Mouse (Mus musculus) hindbrain, embryonic 13.5 days (tissue): Measurements from ENCODE around the gene Tra2a. TPM values are rescaled to one million over a fixed set of nuclear protein-coding genes. Genes with fewer than 3 reads are reported as not detected.

Experiments used
- ATAC-seq: fragments of 200-750 bp; cut with Nextera tagmentation; 2 replicates; pipeline ENCODE4 v1.8.0; 2017; ENCODE audit warnings: moderate TSS enrichment; ENCODE audit not compliant: low FRiP score
- H3K27ac ChIP-seq: fragments of 300-500 bp; sonication (generic); 2 replicates; pipeline ENCODE4 v1.5.1; 2015; ENCODE audit warnings: inconsistent platforms, mild to moderate bottlenecking, moderate library complexity
- H3K27me3 ChIP-seq: fragments of 300-500 bp; sonication (generic); 2 replicates; pipeline ENCODE4 v1.6.1; 2015; ENCODE audit warnings: mild to moderate bottlenecking, inconsistent platforms
- H3K36me3 ChIP-seq: fragments of 300-500 bp; sonication (generic); 2 replicates; pipeline ENCODE4 v1.6.1; 2015; ENCODE audit warnings: mild to moderate bottlenecking, inconsistent platforms
- H3K4me1 ChIP-seq: fragments of 300-500 bp; sonication (generic); replicated peaks from 2 replicates; pipeline ENCODE4 v1.6.1; 2015; ENCODE audit warnings: inconsistent platforms
- H3K4me2 ChIP-seq: fragments of 300-500 bp; sonication (generic); 2 replicates; pipeline ENCODE4 v1.6.1; 2015; ENCODE audit warnings: inconsistent platforms, mild to moderate bottlenecking, moderate library complexity
- H3K4me3 ChIP-seq: fragments of 300-500 bp; sonication (generic); 2 replicates; pipeline ENCODE4 v1.5.1; 2015; ENCODE audit warnings: mild to moderate bottlenecking, inconsistent platforms
- H3K9ac ChIP-seq: fragments of 300-500 bp; sonication (generic); 2 replicates; pipeline ENCODE4 v1.6.1; 2015; ENCODE audit warnings: mild to moderate bottlenecking, inconsistent platforms
- H3K9me3 ChIP-seq: fragments of 300-500 bp; sonication (generic); 2 replicates; pipeline ENCODE4 v1.6.1; 2016; ENCODE audit warnings: inconsistent platforms
- WGBS: fragments of 180-500 bp; shearing (Covaris S2); methylation state at CpG from one replicate; pipeline ENCODE4 v1.1.7; 2015; 5-methylcytosine and 5-hydroxymethylcytosine counted together
- polyA plus RNA-seq: library from polyadenylated mRNA; unstranded; fragments of >200 nt; fragmentation: Nextera tagmentation; extraction: Ambion mirVana; gene quantifications from 2 replicates; pipeline ENCODE4 v1.2.1, GENCODE M21; 2015

Gene Tra2a
- polyA plus RNA-seq, 1 experiment from 2014 or later, result 143 TPM

DNA sequence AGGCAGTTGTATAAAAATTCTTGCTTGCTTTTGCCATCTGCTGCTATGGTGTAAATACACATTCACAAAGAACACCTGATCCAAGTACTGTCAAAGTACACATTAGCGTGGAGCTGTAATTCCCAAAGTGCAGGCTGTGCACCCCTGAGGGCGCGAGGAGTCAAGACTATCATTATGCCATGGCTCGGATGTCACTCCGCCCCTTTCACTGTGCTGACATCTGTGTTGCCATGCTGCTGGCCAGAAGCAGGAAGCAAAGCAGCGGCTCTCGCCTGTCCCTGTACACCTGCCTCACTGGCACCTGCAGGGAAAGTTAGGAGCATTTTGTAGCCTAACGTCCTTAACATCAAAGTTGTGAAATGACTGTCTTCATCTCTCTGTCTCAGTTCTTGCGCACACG lies 68.6 kb downstream of the Tra2a start:
- Histone ChIP-seq H3K36me3 (peaks cover 22% of the 10 kb centered on the region), H3K27ac (no peak overlapping the region), H3K27me3 (no peaks in the 10 kb centered on the region), H3K9me3 (0 out of 2 replicates have a peak, but pooled peaks cover 1% of the 10 kb centered on the region), H3K9ac (no peak overlapping the region), H3K4me2 (no peak overlapping the region), H3K4me1 (peaks cover 10% of the 10 kb centered on the region), H3K4me3 (no peak overlapping the region)
- no peak for ATAC-seq
- 77% methylated on average over 10 of the region's 10 CpGs for WGBS

DNA sequence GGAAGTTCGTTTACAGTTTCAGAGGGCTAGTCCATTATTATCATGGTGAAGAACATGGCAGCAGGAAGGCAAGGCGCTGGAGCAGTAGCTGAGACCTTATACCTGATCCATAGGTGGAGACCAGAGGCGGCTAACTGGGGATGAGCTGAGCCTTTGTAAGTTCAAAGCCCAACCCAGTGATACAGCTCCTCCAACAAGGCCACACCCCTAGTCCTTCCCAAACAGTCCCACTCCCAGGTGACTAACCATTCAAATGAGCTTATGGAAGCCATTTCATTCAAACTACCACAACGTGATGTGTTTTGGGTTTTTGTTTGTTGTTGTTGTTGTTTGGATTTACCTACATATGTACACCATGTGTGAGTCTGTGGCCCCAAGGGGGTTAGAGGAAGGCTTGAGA lies 69.3 kb downstream of the Tra2a start:
- H3K9ac ChIP-seq, result no peak overlapping the region
- no peak overlapping the region for H3K4me3 ChIP-seq
- WGBS, result 96% methylated on average over 4 of the region's 4 CpGs
- H3K27ac ChIP-seq, result no peak overlapping the region
- H3K36me3 ChIP-seq, result peaks cover 22% of the 10 kb centered on the region
- 0 out of 2 replicates have a peak, but pooled peaks cover 3% of the 10 kb centered on the region for H3K9me3 ChIP-seq
- no peak for ATAC-seq
- peaks cover 10% of the 10 kb centered on the region for H3K4me1 ChIP-seq
- H3K4me2 ChIP-seq, result no peak overlapping the region
- H3K27me3 ChIP-seq, result no peaks in the 10 kb centered on the region

Other genes starting within 250 kb of the Tra2a start
- 0.12 and 0.16 TPM in 2 replicates for gene Gpnmb, start 227.5 kb downstream of the Tra2a start, polyA plus RNA-seq
- 60.7 and 73.6 TPM in 2 replicates for gene Malsu1, start 190.2 kb downstream of the Tra2a start, polyA plus RNA-seq
- 43.7 and 45.0 TPM in 2 replicates for gene Igf2bp3, start 49.1 kb downstream of the Tra2a start, polyA plus RNA-seq
- 8.0 and 8.9 TPM in 2 replicates for gene Ccdc126, start 55.2 kb upstream of the Tra2a start, polyA plus RNA-seq
- 3.8 and 5.3 TPM in 2 replicates for gene Fam221a, start 103.7 kb upstream of the Tra2a start, polyA plus RNA-seq
- gene Stk31, start 131.6 kb upstream of the Tra2a start, polyA plus RNA-seq, result 0.09 and 0.17 TPM in 2 replicates